ENCODE assay signal across 9 mouse cellular contexts in genomic region chr2:170758201-170758600, GRCm38 (mm10). TPM values are rescaled to one million over a fixed set of nuclear protein-coding genes. Genes with fewer than 3 reads are reported as not detected.
DNase-seq lines count a peak whose midpoint lies in the region; ATAC-seq lines count a peak whose summit lies in the region.
"Had no signal": no experiment of that assay in that cellular context is flagged by ENCODE, and none has a peak within 500 bp of the region (broad histone marks: within the 10 kb centered on the region; RNA-seq: fewer than 3 reads in every experiment).

No protein-coding gene starts in this region.

- no peak overlapping the region for H3K27ac ChIP-seq in heart, embryonic 15.5 days
- no peak overlapping the region for H3K27ac ChIP-seq in heart, embryonic 11.5 days (ENCODE audit: low read depth, low read length)
- peak overlapping the region; percentile 88 for H3K27ac ChIP-seq in forebrain, embryonic 14.5 days (ENCODE audit: low read depth, low read length)

- no peak overlapping the region for H3K4me2 ChIP-seq in heart, embryonic 15.5 days
- no peak overlapping the region for H3K4me2 ChIP-seq in heart, embryonic 11.5 days
- no peak overlapping the region for H3K4me2 ChIP-seq in forebrain, embryonic 14.5 days (ENCODE audit: low read length)

- no peak overlapping the region for H3K9ac ChIP-seq in heart, embryonic 15.5 days
- H3K9ac ChIP-seq in heart, embryonic 11.5 days (ENCODE audit: low read depth, low read length), result no peak overlapping the region
- H3K9ac ChIP-seq in forebrain, embryonic 14.5 days (ENCODE audit: low read length), result no peak overlapping the region

- no peak overlapping the region for H3K4me3 ChIP-seq in heart, embryonic 15.5 days
- H3K4me3 ChIP-seq in heart, embryonic 11.5 days (ENCODE audit: low read depth, low read length), result no peak overlapping the region
- no peak overlapping the region for H3K4me3 ChIP-seq in forebrain, embryonic 14.5 days (ENCODE audit: low read depth, low read length)

- no peaks in the 10 kb centered on the region for H3K27me3 ChIP-seq in heart, embryonic 15.5 days
- no peaks in the 10 kb centered on the region for H3K27me3 ChIP-seq in heart, embryonic 11.5 days (ENCODE audit: control insufficient read depth, insufficient read depth, low read length)
- H3K27me3 ChIP-seq in forebrain, embryonic 14.5 days (replicated peaks; ENCODE audit: control insufficient read depth, insufficient read depth, low read length), result no peaks in the 10 kb centered on the region

- no peaks in the 10 kb centered on the region for H3K9me3 ChIP-seq in heart, embryonic 15.5 days (replicated peaks)
- H3K9me3 ChIP-seq in heart, embryonic 11.5 days (replicated peaks; ENCODE audit: control insufficient read depth, low read length), result no peaks in the 10 kb centered on the region
- H3K9me3 ChIP-seq in forebrain, embryonic 14.5 days (replicated peaks; ENCODE audit: control insufficient read depth, low read length), result no peaks in the 10 kb centered on the region

- ATAC-seq in heart, embryonic 15.5 days (replicated peaks; ENCODE audit: insufficient number of reproducible peaks, insufficient read depth, low FRiP score, low read depth), result 0 out of 2 replicates have a peak, but pooled peaks have one; percentile 23
- ATAC-seq in heart, embryonic 11.5 days (replicated peaks; ENCODE audit: insufficient number of reproducible peaks, low FRiP score, low TSS enrichment), result no peak
- ATAC-seq in forebrain, embryonic 14.5 days, result peak; percentile 62
- no peak for ATAC-seq in granulocyte monocyte progenitor cell, adult 5-6 weeks (replicated peaks; ENCODE audit: poor library complexity, severe bottlenecking)
- ATAC-seq: intestine, postnatal 0 days had no signal

- H3K36me3 ChIP-seq in heart, embryonic 15.5 days, result no peaks in the 10 kb centered on the region
- no peaks in the 10 kb centered on the region for H3K36me3 ChIP-seq in heart, embryonic 11.5 days (ENCODE audit: control insufficient read depth, insufficient read depth, low read length)
- no peaks in the 10 kb centered on the region for H3K36me3 ChIP-seq in forebrain, embryonic 14.5 days (ENCODE audit: control insufficient read depth, insufficient read depth, low read length)

- H3K4me1 ChIP-seq in heart, embryonic 15.5 days (replicated peaks), result peaks cover 9% of the 10 kb centered on the region; the same call in 1 of the 2 replicates
- H3K4me1 ChIP-seq in heart, embryonic 11.5 days (ENCODE audit: control insufficient read depth, insufficient read depth, low read length), result peaks cover 12% of the 10 kb centered on the region
- H3K4me1 ChIP-seq in forebrain, embryonic 14.5 days (ENCODE audit: control insufficient read depth, insufficient read depth, low read length), result peaks cover 30% of the 10 kb centered on the region

- peak; percentile 59 for DNase-seq in adrenal gland, postnatal 14 days
- peak; percentile 88 for DNase-seq in forebrain, embryonic 14.5 days (ENCODE audit: low spot score)
- DNase-seq in lung, postnatal 36 days, result peak; percentile 10
- no peak for DNase-seq in embryo, embryonic 11 days
- DNase-seq: cerebellum, postnatal 36 days had no signal

- WGBS in heart, embryonic 15.5 days, result 84% methylated on average over 5 of the region's 5 CpGs
- 79% methylated on average over 5 of the region's 5 CpGs for WGBS in heart, embryonic 11.5 days (ENCODE audit: insufficient replicate concordance)
- 48% methylated on average over 5 of the region's 5 CpGs for WGBS in forebrain, embryonic 14.5 days

RNA-seq across cellular contexts. Expression of gene Dok5, which starts 26.6 kb away (rescaled TPM):
- 5.6 TPM in 2 replicates for polyA plus RNA-seq in heart, embryonic 15.5 days (2015; fragmentation: Nextera tagmentation; extraction: Ambion mirVana)
- 6.9 and 7.8 TPM in 2 replicates for polyA plus RNA-seq in heart, embryonic 11.5 days (2014; fragmentation: Nextera tagmentation; extraction: Ambion mirVana)
- total RNA-seq in adrenal gland, postnatal 14 days (2021), result 0.26 and 0.37 TPM in 2 replicates
- polyA plus RNA-seq in forebrain, embryonic 14.5 days (2014; fragmentation: Nextera tagmentation; extraction: Ambion mirVana), result 41.8 and 58.1 TPM in 2 replicates
- total RNA-seq in granulocyte monocyte progenitor cell, adult 5-6 weeks (2014; fragmentation: Nextera tagmentation), result not detected in 2 replicates
- total RNA-seq in granulocyte monocyte progenitor cell, adult 5-6 weeks (2017), result not detected in 2 replicates

Comparison
In these comparisons a context has a peak if more than half of its experiments do, and no peak if none do; other contexts are left out.
1. ATAC-seq: peak in heart, embryonic 15.5 days (single experiment) and forebrain, embryonic 14.5 days (single experiment); none in heart, embryonic 11.5 days (single experiment) and granulocyte monocyte progenitor cell, adult 5-6 weeks (single experiment).